Mouse (Mus musculus) lung, embryonic 16.5 days (tissue): ENCODE data around the gene Pnkd. TPM values are rescaled to one million over a fixed set of nuclear protein-coding genes. Genes with fewer than 3 reads are reported as not detected.

Source experiments
- ATAC-seq: fragments of 200-750 bp; cut with Nextera tagmentation; 2 replicates; pipeline ENCODE4 v1.8.0; 2017; ENCODE audit warnings: low read depth, mild to moderate bottlenecking, moderate library complexity
- H3K27ac ChIP-seq: fragments of 300-500 bp; sonication (generic); 2 replicates; pipeline ENCODE4 v1.5.1; 2014; ENCODE audit warnings: mild to moderate bottlenecking, control low read depth, low read length
- H3K27me3 ChIP-seq: fragments of 300-500 bp; sonication (generic); 2 replicates; pipeline ENCODE4 v1.6.1; 2014; ENCODE audit warnings: low read depth, low read length, mixed read lengths; ENCODE audit not compliant: control insufficient read depth, insufficient read depth
- H3K36me3 ChIP-seq: fragments of 300-500 bp; sonication (generic); 2 replicates; pipeline ENCODE4 v1.6.1; 2014; ENCODE audit warnings: low read length; ENCODE audit not compliant: control insufficient read depth, insufficient read depth
- H3K4me1 ChIP-seq: fragments of 300-500 bp; sonication (generic); replicated peaks from 2 replicates; pipeline ENCODE4 v1.6.1; 2014; ENCODE audit warnings: low read length, mixed read lengths; ENCODE audit not compliant: control insufficient read depth, insufficient read depth
- H3K4me2 ChIP-seq: fragments of 300-500 bp; sonication (generic); 2 replicates; pipeline ENCODE4 v1.6.1; 2014; ENCODE audit warnings: low read depth, low read length, control low read depth
- H3K4me3 ChIP-seq: fragments of 300-500 bp; sonication (generic); 2 replicates; pipeline ENCODE4 v1.5.1; 2014; ENCODE audit warnings: mild to moderate bottlenecking, low read length, control low read depth
- H3K9ac ChIP-seq: fragments of 300-500 bp; sonication (generic); 2 replicates; pipeline ENCODE4 v1.6.1; 2014; ENCODE audit warnings: low read length, control low read depth
- H3K9me3 ChIP-seq: fragments of 300-500 bp; sonication (generic); 2 replicates; pipeline ENCODE4 v1.6.1; 2016; ENCODE audit warnings: low read length; ENCODE audit not compliant: control insufficient read depth
- WGBS: fragments of 180-500 bp; shearing (Covaris S2); extraction: QIAGEN DNeasy Blood & Tissue Kit; methylation state at CpG from one replicate; pipeline ENCODE4 v1.1.7; 2014; 5-methylcytosine and 5-hydroxymethylcytosine counted together
- polyA plus RNA-seq: library from polyadenylated mRNA; unstranded; fragments of >200 nt; fragmentation: Nextera tagmentation; extraction: Ambion mirVana; gene quantifications from 2 replicates; pipeline ENCODE4 v1.2.1, GENCODE M21; 2015

The Pnkd gene
- polyA plus RNA-seq, 1 experiment from 2014 or later, result 123 TPM

DNA sequence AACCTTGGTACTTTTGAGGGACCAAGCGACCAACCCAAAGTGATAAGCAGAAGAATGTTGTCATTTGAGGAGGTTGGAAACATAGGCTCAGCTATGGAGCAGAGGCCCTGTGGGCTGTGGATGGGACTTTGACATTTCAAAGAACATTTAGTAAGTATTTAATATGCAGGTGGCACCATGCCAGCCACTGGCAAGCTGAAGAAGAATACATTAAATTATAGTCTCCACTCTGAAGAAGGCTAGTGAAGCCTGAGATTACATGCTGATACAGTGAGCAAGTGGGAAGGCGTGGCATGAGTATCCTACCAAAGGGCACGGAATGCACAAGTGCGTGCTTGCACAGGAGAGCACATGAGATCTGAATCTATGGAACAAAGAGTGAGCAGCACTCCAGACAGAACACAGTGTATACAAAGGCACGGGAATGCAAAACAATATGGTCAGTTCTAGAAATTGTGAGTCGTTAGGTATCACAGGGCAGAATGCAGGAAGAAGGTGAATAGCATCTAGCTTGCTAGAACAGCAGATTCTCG lies 45.2 kb downstream of the Pnkd start:
- no peaks in the 10 kb centered on the region for H3K9me3 ChIP-seq
- H3K4me3 ChIP-seq, result no peak overlapping the region
- H3K36me3 ChIP-seq, result no peaks in the 10 kb centered on the region
- no peak overlapping the region for H3K9ac ChIP-seq
- no peak for ATAC-seq
- H3K27me3 ChIP-seq, result no peaks in the 10 kb centered on the region
- no peak overlapping the region for H3K4me2 ChIP-seq
- 60% methylated on average over 7 of the region's 7 CpGs for WGBS
- H3K27ac ChIP-seq, result peak overlapping the region; percentile 54
- H3K4me1 ChIP-seq, result peaks cover 22% of the 10 kb centered on the region

DNA sequence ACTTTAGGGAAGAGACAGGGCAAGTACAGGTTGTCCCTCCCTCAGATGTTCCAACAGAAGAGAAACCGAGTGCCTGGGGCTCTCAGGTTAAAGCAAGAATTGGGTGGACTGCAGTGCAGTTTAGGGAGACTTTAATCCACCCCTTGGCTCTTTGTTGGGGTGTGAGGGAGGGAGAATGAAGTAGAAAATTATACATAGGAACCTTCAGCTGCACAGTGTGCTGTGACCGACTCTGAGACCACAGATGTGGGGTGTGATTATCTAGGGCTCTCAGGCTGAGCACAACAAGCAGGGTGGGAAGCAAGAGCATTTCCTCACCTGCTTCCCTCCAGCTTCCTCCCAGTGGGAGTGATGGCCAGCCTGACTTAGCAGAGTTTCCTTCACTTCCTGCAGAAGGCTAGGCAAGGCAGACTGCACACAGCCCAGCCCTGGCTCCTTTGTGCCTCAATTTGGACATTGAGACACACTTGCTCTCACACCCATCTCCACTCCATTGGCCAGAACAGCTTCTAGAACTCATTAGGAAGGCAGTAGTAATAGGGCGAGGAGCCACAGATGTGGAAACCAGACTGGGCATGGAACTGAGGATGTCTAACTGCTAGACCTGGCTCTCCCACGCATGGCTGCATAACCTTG lies 46.4 kb downstream of the Pnkd start:
- no peak overlapping the region for H3K4me2 ChIP-seq
- peaks cover 22% of the 10 kb centered on the region for H3K4me1 ChIP-seq
- H3K9ac ChIP-seq, result no peak overlapping the region; the same call in 1 of the 2 replicates
- H3K27me3 ChIP-seq, result no peaks in the 10 kb centered on the region
- 67% methylated on average over 4 of the region's 4 CpGs for WGBS
- H3K27ac ChIP-seq, result peak overlapping the region; percentile 47
- no peak for ATAC-seq
- H3K4me3 ChIP-seq, result no peak overlapping the region
- no peaks in the 10 kb centered on the region for H3K9me3 ChIP-seq
- no peaks in the 10 kb centered on the region for H3K36me3 ChIP-seq

DNA sequence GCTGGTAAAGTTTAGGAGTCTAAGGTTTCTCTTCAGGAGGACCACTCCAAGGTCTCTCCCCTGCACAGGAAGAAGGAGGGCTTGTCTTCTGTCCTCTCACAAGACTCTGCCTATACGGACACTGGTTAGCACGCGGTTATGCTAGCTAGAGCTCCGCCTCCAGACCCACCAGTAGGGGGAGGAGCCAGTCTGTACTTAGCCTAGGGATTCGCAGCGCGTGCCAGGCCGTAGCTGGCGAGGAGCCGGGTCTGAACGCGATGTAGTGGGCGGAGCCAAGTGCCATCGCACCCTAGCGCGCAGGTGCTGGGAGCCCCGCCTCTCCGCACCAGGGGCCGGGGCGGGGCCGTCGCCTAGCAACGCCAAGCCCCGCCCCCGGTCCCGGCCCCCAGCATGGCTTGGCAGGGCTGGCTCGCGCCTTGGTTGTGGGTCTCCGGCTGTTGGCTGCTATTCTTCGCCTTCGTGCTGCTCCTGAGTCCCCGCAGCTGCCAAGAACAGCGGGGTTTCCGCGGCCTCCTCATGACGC lies 47.6 kb downstream of the Pnkd start:
- peak; percentile 96 for ATAC-seq
- Histone ChIP-seq H3K27ac (peak overlapping the region; percentile 89), H3K27me3 (no peaks in the 10 kb centered on the region), H3K9me3 (no peaks in the 10 kb centered on the region), H3K4me1 (peaks cover 22% of the 10 kb centered on the region), H3K36me3 (no peaks in the 10 kb centered on the region), H3K4me3 (peak overlapping the region; percentile 58), H3K4me2 (peak overlapping the region; percentile 60), H3K9ac (peak overlapping the region; percentile 68)
- under 1% methylated on average over 35 of the region's 36 CpGs for WGBS

DNA sequence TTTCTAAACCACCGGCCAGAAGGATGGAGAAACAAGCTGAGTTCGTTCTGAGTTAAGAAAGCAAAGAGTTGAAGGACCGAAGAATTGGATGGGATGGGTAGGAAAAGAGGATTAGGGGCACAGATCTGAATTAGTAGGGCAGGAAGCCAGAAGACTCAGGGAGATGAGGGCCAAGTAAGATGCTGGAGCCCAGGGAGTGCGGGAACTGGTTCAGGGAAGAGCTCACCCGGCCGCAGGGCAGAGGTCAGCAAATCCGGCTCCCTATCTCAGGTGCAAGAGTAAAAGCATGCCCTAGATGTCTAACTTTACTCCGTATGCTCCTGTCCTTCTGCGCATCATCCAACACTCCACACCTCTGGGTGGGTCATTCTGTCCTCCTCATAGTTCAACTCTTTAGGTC lies 48.2 kb downstream of the Pnkd start:
- WGBS, result 4% methylated on average over 9 of the region's 9 CpGs
- ATAC-seq, result no peak

DNA sequence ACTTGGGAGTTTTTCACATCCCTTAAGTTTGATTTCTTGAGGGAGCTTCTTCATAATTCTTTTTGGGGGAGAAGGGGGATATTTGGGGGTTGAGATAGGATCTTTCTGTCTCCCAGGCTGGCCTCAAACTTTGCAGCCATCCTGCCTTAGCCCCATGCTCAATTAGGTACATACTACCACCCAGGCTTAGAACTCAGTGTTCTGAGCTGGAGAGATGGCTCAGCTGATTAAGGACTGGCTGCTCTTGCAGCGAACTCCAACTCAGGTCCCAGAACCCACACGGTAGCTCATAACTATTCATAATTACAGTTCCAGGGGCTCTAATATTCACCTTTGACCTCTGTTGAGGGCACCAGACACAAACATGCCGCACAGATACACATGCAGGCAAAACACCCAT lies 49.9 kb downstream of the Pnkd start:
- ATAC-seq, result no peak

More for the DNA sequence above, 48.2 kb downstream of the Pnkd start:
- Histone ChIP-seq H3K9ac (peak overlapping the region; percentile 68), H3K27ac (peak overlapping the region; percentile 89), H3K9me3 (no peaks in the 10 kb centered on the region), H3K4me3 (peak overlapping the region; percentile 58), H3K4me1 (peaks cover 22% of the 10 kb centered on the region), H3K27me3 (no peaks in the 10 kb centered on the region), H3K4me2 (peak overlapping the region; percentile 60), H3K36me3 (no peaks in the 10 kb centered on the region)

DNA sequence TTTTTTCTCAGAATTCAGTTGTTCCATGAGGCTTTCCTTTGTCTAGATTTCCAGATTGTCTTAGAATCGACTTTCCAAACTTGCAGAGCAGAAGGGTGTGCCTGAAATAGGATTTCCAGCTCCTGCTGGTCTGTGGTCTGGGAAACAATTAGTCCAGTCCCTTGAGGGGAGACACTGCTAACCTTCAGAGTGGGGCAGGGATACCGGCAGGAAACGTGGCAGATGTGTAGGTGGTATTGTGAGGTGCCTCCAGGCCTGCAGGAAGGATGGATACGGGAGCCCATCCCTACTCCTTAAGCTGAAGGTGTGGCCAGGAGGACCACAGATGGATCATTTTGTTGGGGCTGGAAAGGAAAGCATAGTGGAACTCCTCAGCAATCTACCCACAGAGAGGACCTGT lies 50.3 kb downstream of the Pnkd start:
- H3K4me2 ChIP-seq, result no peak overlapping the region
- H3K36me3 ChIP-seq, result no peaks in the 10 kb centered on the region
- no peaks in the 10 kb centered on the region for H3K9me3 ChIP-seq
- H3K9ac ChIP-seq, result no peak overlapping the region
- ATAC-seq, result no peak
- peaks cover 18% of the 10 kb centered on the region for H3K4me1 ChIP-seq
- H3K27ac ChIP-seq, result no peak overlapping the region
- no peaks in the 10 kb centered on the region for H3K27me3 ChIP-seq
- WGBS, result 72% methylated on average over 4 of the region's 4 CpGs
- H3K4me3 ChIP-seq, result no peak overlapping the region

More for the DNA sequence above, 49.9 kb downstream of the Pnkd start:
- Histone ChIP-seq H3K4me3 (no peak overlapping the region), H3K9me3 (no peaks in the 10 kb centered on the region), H3K4me1 (peaks cover 22% of the 10 kb centered on the region), H3K36me3 (no peaks in the 10 kb centered on the region), H3K4me2 (no peak overlapping the region), H3K9ac (no peak overlapping the region), H3K27me3 (no peaks in the 10 kb centered on the region), H3K27ac (no peak overlapping the region)
- 88% methylated on average over 3 of the region's 3 CpGs for WGBS

DNA sequence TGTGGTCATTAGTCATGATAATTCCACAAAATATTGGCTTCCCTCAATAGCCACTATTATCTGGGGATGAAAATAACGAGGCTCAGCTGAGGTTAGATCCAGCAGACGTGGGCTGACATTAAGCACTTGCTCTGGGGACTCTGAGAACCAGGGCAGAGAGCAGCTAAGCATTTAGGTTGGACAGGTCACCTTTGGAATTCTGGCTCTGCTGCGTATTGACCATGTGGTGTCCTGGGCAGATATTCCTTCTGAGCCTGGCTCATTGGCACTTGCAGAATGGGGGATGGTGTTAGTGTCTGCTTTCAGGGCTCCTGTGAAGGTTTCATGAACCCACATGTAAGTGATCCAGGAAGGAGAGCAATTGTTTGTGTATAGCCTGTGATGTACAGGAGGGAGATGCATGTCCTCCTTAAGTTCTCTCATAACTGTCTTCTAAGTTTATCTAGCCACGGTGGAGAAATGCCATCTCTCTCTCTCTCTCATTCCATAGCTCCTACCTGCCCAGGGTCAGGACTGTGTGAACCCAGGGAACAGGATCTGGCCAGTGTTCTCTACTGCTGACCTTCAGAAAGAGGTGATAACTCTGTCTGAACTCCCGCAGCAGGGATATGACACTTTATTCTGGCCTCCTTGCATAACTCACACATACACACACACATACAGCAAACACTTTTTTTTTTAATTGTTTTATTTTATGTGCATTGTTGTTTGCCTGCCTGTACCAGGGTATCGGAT lies 50.9 kb downstream of the Pnkd start:
- Histone ChIP-seq H3K36me3 (no peaks in the 10 kb centered on the region), H3K4me1 (peaks cover 15% of the 10 kb centered on the region), H3K4me2 (no peak overlapping the region), H3K9ac (no peak overlapping the region), H3K27ac (no peak overlapping the region), H3K27me3 (no peaks in the 10 kb centered on the region), H3K4me3 (no peak overlapping the region), H3K9me3 (no peaks in the 10 kb centered on the region)
- no peak for ATAC-seq
- WGBS, result 78% methylated on average over 6 of the region's 6 CpGs

DNA sequence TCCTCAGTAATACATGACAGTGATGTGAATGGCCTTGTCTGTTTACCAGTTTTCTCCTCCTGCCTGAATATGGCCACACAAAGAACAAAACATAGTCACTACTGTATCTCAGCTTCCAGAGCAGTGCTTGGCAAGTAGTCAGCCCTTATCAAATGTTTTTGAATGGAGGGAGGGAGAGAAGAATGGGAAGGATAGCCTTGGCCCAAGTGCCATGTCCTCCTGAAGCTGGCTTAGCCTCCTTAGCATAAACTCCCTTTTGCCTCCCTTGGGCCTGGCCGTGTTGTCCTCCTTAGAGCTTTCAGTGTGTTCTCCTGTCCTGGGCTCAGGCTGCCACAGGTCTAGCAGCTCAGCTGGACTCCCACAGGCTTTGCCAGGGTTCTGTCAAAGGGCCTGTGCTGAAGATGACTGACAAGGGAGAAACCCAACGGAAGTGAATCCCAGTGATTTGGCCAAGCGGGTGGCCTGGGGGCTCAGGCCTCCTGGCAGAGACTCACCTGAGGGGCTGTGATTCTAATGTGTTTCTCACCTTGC lies 52.6 kb downstream of the Pnkd start:
- WGBS, result 77% methylated on average over 3 of the region's 3 CpGs
- H3K4me3 ChIP-seq, result no peak overlapping the region
- no peaks in the 10 kb centered on the region for H3K36me3 ChIP-seq
- no peak for ATAC-seq
- H3K4me2 ChIP-seq, result no peak overlapping the region
- peaks cover 5% of the 10 kb centered on the region for H3K4me1 ChIP-seq
- H3K9me3 ChIP-seq, result no peaks in the 10 kb centered on the region
- no peaks in the 10 kb centered on the region for H3K27me3 ChIP-seq
- no peak overlapping the region for H3K9ac ChIP-seq
- H3K27ac ChIP-seq, result no peak overlapping the region

DNA sequence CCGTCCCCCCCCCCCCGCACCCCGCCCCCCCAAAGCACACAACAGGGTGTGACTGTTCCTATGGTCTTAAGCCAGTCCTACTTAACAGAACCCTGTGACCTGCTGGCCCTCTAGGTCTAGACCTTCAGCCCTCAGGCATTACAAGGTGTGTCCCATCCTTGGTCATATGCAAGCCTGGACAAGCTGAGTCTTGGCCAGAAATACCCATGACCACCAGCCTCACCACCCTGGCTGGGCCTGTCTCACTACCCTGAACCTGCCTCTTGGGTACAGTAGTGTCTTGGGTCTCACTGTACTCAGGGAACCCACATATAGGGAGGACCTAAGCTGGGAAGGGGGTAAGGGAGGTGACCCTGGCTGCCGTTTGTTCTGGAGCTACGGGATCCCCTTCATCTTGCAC lies 53.3 kb downstream of the Pnkd start:
- ATAC-seq, result 0 out of 2 replicates have a peak, but pooled peaks have one; percentile 13
- H3K4me3 ChIP-seq, result no peak overlapping the region
- no peak overlapping the region for H3K4me2 ChIP-seq
- no peaks in the 10 kb centered on the region for H3K27me3 ChIP-seq
- H3K9ac ChIP-seq, result no peak overlapping the region
- no peaks in the 10 kb centered on the region for H3K9me3 ChIP-seq
- H3K27ac ChIP-seq, result no peak overlapping the region
- no peaks in the 10 kb centered on the region for H3K36me3 ChIP-seq
- peaks cover 4% of the 10 kb centered on the region for H3K4me1 ChIP-seq
- WGBS, result 71% methylated on average over 3 of the region's 5 CpGs
